Mouse (Mus musculus) CH12.LX (cell line): ENCODE results near the gene Zranb3.

Experiments
- CTCF ChIP-seq, 2 experiments: IDR thresholded peaks in 1 of 2; conservative IDR thresholded peaks in 1 of 2; 2 replicates each; pipeline ENCODE4 v1.5.1; 2011 to 2012; ENCODE audit warnings: low read depth in 2 of 2, low read length in 2 of 2, improper control_type of control experiment in 1 of 2, inconsistent platforms in 1 of 2, mild to moderate bottlenecking in 1 of 2, moderate library complexity in 1 of 2
- MAFK ChIP-seq: IDR thresholded peaks from 2 replicates; pipeline ENCODE4 v1.6.1; 2011; ENCODE audit warnings: low read length, improper control_type of control experiment; ENCODE audit not compliant: insufficient replicate concordance

- TF ChIP-seq MAFK (no peak), CTCF (conservative IDR thresholded peaks at IDR 0.05 in 1 of 2, IDR thresholded peaks at IDR 0.05 in 1 of 2; ENCODE audit: low read depth in 2 of 2, low read length in 2 of 2) (no peak)
Observed at GRCm38 (mm10) chr1:128031524-128031923, 71.3 kb downstream of the Zranb3 start.
